Mouse (Mus musculus) adrenal gland, postnatal 25 days (tissue): ENCODE results near the gene Vmn2r87. TPM values are rescaled to one million over a fixed set of nuclear protein-coding genes. Genes with fewer than 3 reads are reported as not detected.
"Not testable (repeated sequence)": the region's sequence is repeated elsewhere in the genome, so short reads cannot be mapped to it uniquely, and the experiment has no call there.

Experiments
- DNase-seq: peaks from one replicate; pipeline ENCODE4 v3.0.0; 2021; ENCODE audit warnings: mixed read lengths
- long read RNA-seq: library from polyadenylated mRNA; stranded (forward); transcript quantifications from one replicate; pipeline ENCODE4 v2.0.0, GENCODE M21; 2021
- total RNA-seq: library from RNA; stranded (reverse); gene quantifications from 2 replicates; pipeline ENCODE4 v1.2.3, GENCODE M21; 2021

The Vmn2r87 gene
- not detected in 2 replicates for total RNA-seq
- long read RNA-seq = 0 reads

- no peak for DNase-seq
Measured at GRCm38 (mm10) chr10:130497296-130497695, at the start of gene Vmn2r87. Vmn2r87 (minus strand) TSS chr10:130497396.

DNA sequence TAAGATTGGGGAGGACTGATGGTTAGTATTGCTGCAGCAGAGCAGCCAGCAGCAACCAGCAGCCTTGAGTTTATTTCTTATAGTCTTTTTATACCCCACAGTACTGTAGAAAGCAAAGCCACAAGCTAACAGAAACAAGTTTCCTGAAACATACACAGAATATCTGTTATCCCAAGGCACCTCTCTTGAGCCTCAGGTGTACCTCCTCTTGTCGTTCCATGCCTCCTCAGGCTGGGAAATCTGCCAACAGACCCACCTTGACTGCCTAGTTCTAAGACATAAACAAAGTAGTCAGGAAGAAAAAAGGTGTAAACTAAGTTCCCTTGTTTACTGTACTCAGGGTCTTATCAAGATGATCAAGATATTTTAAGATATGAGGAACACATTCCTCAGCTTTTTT is 47.1 kb upstream of the Vmn2r87 start:
- not testable (repeated sequence) for DNase-seq

GRCm38 (mm10) chr10:130541931-130542691 is 44.9 kb upstream of the Vmn2r87 start:
- peak; percentile 66 for DNase-seq

DNA sequence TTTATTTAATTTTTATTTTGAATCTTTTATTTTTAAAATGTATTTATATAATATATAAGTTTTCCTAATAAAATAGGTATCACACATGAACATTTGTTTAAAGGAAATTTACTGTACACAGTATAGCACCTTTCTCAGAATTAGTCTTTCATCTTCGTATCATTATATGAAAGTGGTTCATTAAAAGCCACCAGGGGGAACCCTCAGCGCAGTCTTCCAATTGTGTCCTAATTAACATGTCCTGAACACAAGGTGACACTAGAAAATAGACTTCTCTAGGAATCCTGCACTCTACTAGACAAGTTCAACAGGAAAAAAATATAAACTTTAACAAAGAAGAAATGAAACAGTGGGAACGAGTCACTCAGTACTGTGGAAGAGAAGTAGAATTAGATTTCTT is 38.9 kb upstream of the Vmn2r87 start:
- DNase-seq = no peak

GRCm38 (mm10) chr10:130527926-130528325 is 30.7 kb upstream of the Vmn2r87 start:
- DNase-seq = no peak

GRCm38 (mm10) chr10:130470311-130470760 is 26.9 kb downstream of the Vmn2r87 start:
- DNase-seq = peak; percentile 34

DNA sequence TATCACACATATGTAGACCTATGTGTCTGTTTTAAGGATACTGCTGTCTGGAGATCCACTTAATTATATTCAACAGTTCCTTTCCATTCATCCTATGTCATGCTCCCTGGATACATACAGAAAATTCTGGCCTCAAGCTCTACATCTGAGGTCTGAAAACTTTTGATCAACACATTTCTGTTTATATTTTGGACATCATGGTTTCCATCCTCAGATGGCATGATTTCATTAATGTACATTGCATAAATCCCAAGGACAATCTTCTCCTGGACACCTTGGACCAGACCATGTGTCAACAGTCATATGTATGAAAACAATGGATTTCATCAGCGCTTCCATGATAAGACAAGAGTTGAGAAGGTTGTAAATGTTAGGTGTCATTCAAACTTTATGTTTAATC is 41.2 kb downstream of the Vmn2r87 start, which contains the start of gene Vmn2r86:
Vmn2r86 (minus strand) TSS at position 101 of the 400 bp plus-strand sequence.
- DNase-seq = not testable (repeated sequence)

DNA sequence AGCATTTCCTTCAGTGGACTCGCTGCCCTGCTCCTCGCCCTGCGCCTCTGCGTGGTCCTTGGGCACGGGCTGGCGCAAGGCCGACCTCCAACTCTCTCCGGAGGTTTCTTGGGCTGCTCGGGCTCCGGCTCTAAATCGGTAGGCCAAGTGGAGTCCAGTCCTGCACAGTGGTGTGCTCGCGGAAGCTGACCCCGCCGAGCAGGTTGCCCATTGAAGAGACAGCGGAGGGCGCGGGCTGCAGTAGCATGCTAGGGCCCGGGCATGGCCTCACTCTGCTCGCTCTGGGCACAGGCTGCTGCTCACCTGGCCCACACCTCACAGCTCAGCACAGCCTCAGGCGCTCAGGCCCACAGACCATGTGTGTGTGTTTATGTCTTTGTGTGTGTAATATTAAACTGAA is 52.4 kb downstream of the Vmn2r87 start:
- no peak for DNase-seq

DNA sequence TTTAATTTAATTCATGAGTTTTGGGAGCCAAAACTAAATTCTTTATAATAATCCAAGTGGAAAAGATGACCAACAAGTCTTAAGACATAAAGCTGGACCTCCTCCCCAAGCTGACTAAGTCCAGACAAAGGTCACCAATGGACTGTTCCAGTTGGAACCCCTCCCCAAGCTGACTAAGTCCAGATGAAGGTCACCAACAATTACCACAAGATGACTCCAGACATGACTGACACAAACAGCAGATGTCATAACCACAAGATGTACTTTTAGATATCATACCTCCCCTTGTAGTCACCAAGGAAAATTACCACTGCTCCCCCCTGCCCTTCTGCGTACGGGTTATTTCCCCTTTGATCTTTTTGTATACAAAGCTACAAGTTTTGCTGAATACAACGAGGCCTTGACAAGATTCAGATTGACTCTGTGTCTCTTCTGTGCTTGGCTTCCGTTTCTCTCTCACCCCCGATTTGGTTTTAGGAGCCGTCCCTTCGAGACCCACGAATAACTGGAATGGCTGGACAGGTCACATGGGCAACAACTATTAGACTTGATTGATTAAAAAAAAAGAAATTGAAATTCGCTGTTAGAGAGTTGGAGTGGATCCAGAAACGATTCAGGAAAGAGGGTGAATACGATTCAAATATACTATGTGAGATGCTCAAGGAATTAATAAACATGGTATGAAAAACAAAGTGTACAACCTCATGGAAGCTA is 62.9 kb downstream of the Vmn2r87 start:
- DNase-seq = not testable (repeated sequence)

DNA sequence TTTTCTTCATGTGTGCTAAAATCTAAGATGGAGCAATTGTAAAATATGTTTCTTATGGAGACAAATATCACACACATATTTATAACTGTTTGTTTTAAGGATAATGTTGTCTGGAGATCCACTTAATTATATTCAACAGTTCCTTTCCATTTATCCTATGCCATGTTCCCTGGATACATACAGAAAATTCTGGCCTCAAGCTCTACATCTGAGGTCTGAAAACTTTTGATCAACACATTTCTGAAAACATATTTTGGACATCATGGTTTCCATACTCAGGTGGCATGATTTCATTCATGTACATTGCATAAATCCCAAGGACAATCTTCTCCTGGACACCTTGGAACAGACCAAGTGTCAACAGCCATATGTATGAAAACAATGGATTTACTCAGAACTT is 67.6 kb downstream of the Vmn2r87 start, which contains the start of gene Vmn2r85:
Vmn2r85 (minus strand) TSS at position 101 of the 400 bp plus-strand sequence.
- not testable (repeated sequence) for DNase-seq

GRCm38 (mm10) chr10:130422368-130422767 is 74.8 kb downstream of the Vmn2r87 start:
- not testable (repeated sequence) for DNase-seq

Other genes with a start within 250 kb of the Vmn2r87 start
- gene Neurod4, start 217.2 kb downstream of the Vmn2r87 start, total RNA-seq = 0.36 TPM in 1 of 2 replicates, not detected in the other
- gene Tespa1, start 174.5 kb downstream of the Vmn2r87 start, total RNA-seq = 0.46 TPM in 1 of 2 replicates, not detected in the other
- not detected in 2 replicates for gene Vmn2r84, start 103.1 kb downstream of the Vmn2r87 start, total RNA-seq
- gene Vmn2r85, start 67.7 kb downstream of the Vmn2r87 start, total RNA-seq = not detected in 2 replicates
- not detected in 2 replicates for gene Vmn2r86, start 41.3 kb downstream of the Vmn2r87 start, total RNA-seq